Mouse (Mus musculus) erythroblast, embryonic 14.5 days (primary cell): ENCODE results near the gene Baz2b.

Experiments used
- GATA1 ChIP-seq: IDR thresholded peaks from 2 replicates; pipeline ENCODE4 v1.6.1; 2012; ENCODE audit warnings: low read length, inconsistent platforms, mixed read lengths
- TAL1 ChIP-seq: IDR thresholded peaks from 3 replicates; pipeline ENCODE4 v1.6.1; 2012; ENCODE audit warnings: low read length, inconsistent platforms, mixed read lengths

DNA sequence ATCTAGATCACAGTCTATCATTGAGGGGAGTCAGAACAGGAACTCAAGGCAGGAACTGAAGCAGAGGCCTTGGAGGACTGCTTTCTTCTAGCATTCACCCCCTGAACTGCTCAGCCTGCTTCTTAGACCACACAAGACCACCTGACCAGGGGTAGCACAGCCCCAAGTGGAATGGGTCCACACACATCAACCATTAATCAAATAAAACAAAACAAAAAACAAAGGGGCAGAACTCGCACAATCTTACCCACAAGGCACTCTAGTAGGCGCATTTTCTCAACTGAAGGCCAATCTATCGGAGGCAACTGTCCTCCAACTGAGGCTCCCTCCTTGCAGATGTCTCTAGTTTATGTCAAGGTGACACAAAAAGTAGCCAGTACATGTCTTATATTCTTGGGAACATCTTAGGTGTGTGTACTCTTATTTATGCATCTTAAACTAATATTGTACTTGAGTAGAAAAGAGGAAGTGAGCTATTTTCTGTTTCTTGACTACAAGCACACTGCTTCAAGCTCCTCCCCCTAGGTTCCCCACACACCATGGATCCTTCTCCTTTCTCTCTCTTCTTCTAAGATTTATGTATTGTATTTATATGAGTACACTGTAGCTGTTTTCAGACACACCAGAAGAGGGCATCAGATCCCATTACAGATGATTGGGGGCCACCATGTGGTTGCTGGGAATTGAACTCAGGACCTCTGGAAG is 189.9 kb downstream of the Baz2b start:
- TF ChIP-seq GATA1, result no peak
- no peak for TF ChIP-seq TAL1
